Mouse (Mus musculus): ENCODE measurements around the gene C87436.
A peak's percentile ranks its signal among the peaks of the same experiment; 100 is the strongest.

DNA sequence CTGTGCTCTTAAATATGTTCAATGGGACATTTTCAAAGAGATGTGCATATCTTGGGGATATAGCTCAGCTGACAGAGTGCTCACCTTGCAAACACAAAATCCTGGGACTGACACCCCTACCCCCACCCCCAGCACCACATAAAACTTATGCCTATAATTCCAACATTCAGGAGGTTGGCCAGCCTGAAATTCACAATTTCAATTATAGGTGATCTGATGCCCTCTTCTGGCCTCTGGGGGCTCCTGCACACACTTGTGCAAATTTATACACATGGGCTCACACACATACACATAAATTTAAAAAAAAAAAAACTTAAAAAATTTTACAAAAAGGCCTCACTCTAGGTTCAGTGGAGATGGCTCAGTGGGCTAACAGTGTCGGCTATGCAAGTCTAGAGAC lies 45.0 kb upstream of the C87436 start:
- TF ChIP-seq CTCF (IDR thresholded peaks at IDR 0.05; ENCODE audit: borderline replicate concordance, extremely low read depth, insufficient read depth, insufficient read length) (peak; percentile 15; the same call in 1 of the 2 replicates), POLR2A (IDR thresholded peaks at IDR 0.05; ENCODE audit: borderline replicate concordance, extremely low read depth, insufficient read depth, insufficient read length, poor library complexity, severe bottlenecking) (no peak)

Measured in brain, embryonic 14.5 days (tissue).